Mouse (Mus musculus): ENCODE results near the gene 0610010K14Rik. TPM values are rescaled to one million over a fixed set of nuclear protein-coding genes. Genes with fewer than 3 reads are reported as not detected.

Gene 0610010K14Rik
- polyA plus RNA-seq, 1 experiment from 2014 or later: 175 TPM

DNA sequence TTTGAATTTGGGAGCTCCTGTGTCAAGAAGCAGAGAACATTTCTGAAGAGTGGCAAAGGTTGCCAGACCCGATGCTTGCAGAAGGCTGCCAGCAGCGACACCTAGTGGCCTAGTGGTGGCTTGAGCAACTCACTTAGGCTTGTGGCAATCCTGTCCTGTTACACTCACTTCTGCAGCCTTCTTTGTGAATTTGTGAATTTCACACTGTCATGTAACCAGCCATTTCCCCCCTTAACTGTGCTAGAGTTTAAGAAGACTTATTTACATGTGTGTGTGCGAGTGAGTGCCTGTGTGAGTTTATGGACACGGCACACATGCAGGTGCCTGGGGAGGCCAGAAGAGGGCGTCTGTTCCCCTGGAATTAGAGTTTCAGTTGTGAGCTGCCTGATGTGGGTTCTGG lies 36.0 kb downstream of the 0610010K14Rik start:
- ATAC-seq: 0 out of 2 replicates have a peak, but pooled peaks have one; percentile 52
- Histone ChIP-seq H3K36me3 (ENCODE audit: control insufficient read depth, insufficient read depth, low read length) (no peaks in the 10 kb centered on the region), H3K4me3 (ENCODE audit: low read length) (no peak overlapping the region), H3K9me3 (ENCODE audit: control insufficient read depth, low read length) (no peaks in the 10 kb centered on the region), H3K27me3 (replicated peaks; ENCODE audit: control insufficient read depth, insufficient read depth, low read length) (no peaks in the 10 kb centered on the region), H3K4me2 (ENCODE audit: low read length) (no peak overlapping the region), H3K9ac (ENCODE audit: low read depth, low read length) (no peak overlapping the region), H3K4me1 (ENCODE audit: control insufficient read depth, insufficient read depth, low read depth, low read length) (no peaks in the 10 kb centered on the region), H3K27ac (ENCODE audit: low read depth, low read length) (no peak overlapping the region)
- WGBS: 40% methylated on average over 5 of the region's 5 CpGs

DNA sequence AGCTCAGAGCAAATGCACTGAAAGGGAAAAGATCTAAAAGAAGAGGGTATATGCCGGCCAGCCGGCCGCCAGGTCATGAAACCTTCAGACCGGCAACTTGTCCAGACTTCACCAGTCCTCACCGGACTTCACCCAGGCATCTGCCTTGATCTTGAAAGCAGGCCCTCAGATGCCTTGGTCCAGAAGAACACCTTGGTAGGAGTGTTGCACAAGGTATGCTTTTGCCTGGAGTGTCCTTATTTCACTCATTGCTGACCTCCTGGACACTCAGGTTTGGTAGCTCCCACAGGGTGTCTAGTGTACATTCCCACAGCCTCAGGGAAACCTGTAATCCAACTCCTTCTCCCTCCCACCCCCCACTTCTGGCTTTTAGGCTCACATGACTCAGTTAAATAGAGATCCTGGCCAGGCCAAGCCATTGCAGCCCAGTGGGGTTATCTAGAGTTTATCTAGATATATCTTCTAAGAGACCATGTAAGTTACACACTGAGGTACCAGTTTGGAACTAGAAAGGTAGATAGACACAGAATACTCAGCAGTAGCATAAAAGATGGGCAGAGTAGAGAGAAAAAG lies 37.6 kb downstream of the 0610010K14Rik start:
- no peak overlapping the region for H3K27ac ChIP-seq (ENCODE audit: low read depth, low read length)
- no peaks in the 10 kb centered on the region for H3K27me3 ChIP-seq (replicated peaks; ENCODE audit: control insufficient read depth, insufficient read depth, low read length)
- no peaks in the 10 kb centered on the region for H3K36me3 ChIP-seq (ENCODE audit: control insufficient read depth, insufficient read depth, low read length)
- H3K4me2 ChIP-seq (ENCODE audit: low read length): no peak overlapping the region
- H3K4me3 ChIP-seq (ENCODE audit: low read length): no peak overlapping the region
- ATAC-seq: no peak
- H3K4me1 ChIP-seq (ENCODE audit: control insufficient read depth, insufficient read depth, low read depth, low read length): no peaks in the 10 kb centered on the region
- no peak overlapping the region for H3K9ac ChIP-seq (ENCODE audit: low read depth, low read length)
- 89% methylated on average over 5 of the region's 5 CpGs for WGBS
- H3K9me3 ChIP-seq (ENCODE audit: control insufficient read depth, low read length): no peaks in the 10 kb centered on the region

DNA sequence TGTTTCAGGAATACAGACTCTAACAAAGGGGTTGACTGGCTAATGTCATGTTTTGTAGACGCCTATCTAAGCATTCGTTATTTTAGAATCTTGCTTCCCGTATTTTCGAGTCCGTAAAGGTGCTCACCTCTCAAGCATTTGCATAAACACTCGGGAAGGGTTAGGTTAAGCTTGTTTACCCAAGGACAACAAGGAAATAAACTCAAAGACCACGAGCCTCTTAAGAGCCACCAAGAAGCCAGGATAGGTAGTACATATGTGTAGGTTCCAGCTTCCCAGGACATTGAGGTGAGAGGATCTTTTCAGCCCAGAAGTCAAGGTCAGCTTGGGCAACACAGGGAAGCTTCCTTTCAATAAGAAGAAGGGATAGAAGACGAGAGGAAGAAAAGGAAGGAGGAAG lies 38.6 kb downstream of the 0610010K14Rik start:
- H3K9me3 ChIP-seq (ENCODE audit: control insufficient read depth, low read length): no peaks in the 10 kb centered on the region
- no peaks in the 10 kb centered on the region for H3K27me3 ChIP-seq (replicated peaks; ENCODE audit: control insufficient read depth, insufficient read depth, low read length)
- H3K4me1 ChIP-seq (ENCODE audit: control insufficient read depth, insufficient read depth, low read depth, low read length): no peaks in the 10 kb centered on the region
- H3K36me3 ChIP-seq (ENCODE audit: control insufficient read depth, insufficient read depth, low read length): no peaks in the 10 kb centered on the region
- H3K9ac ChIP-seq (ENCODE audit: low read depth, low read length): no peak overlapping the region
- H3K4me3 ChIP-seq (ENCODE audit: low read length): no peak overlapping the region
- no peak overlapping the region for H3K27ac ChIP-seq (ENCODE audit: low read depth, low read length)
- H3K4me2 ChIP-seq (ENCODE audit: low read length): no peak overlapping the region
- no peak for ATAC-seq
- 86% methylated on average over 8 of the region's 8 CpGs for WGBS

DNA sequence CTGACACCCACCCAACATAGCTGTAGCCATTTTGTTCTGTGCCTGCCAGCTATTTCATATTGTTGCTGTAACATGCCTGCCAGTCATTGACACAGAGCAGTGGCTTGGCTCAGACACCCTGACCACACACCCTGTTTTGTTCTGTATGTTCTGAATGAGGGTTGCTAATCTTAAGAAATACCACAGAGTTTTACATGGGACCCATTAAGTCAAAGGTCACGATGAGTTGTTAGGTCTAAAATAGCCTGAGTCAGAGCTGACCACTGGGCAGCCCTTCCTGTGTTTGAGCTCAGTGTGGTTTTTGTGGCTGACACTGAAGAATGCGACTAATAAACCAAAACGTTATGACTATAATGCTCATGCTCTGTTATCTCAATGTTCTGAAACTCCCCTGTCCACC lies 39.4 kb downstream of the 0610010K14Rik start:
- Histone ChIP-seq H3K36me3 (ENCODE audit: control insufficient read depth, insufficient read depth, low read length) (no peaks in the 10 kb centered on the region), H3K27ac (ENCODE audit: low read depth, low read length) (no peak overlapping the region), H3K4me1 (ENCODE audit: control insufficient read depth, insufficient read depth, low read depth, low read length) (no peaks in the 10 kb centered on the region), H3K27me3 (replicated peaks; ENCODE audit: control insufficient read depth, insufficient read depth, low read length) (no peaks in the 10 kb centered on the region), H3K4me2 (ENCODE audit: low read length) (no peak overlapping the region), H3K4me3 (ENCODE audit: low read length) (no peak overlapping the region), H3K9me3 (ENCODE audit: control insufficient read depth, low read length) (no peaks in the 10 kb centered on the region), H3K9ac (ENCODE audit: low read depth, low read length) (no peak overlapping the region)
- WGBS: 90% methylated on average over 3 of the region's 3 CpGs
- no peak for ATAC-seq

DNA sequence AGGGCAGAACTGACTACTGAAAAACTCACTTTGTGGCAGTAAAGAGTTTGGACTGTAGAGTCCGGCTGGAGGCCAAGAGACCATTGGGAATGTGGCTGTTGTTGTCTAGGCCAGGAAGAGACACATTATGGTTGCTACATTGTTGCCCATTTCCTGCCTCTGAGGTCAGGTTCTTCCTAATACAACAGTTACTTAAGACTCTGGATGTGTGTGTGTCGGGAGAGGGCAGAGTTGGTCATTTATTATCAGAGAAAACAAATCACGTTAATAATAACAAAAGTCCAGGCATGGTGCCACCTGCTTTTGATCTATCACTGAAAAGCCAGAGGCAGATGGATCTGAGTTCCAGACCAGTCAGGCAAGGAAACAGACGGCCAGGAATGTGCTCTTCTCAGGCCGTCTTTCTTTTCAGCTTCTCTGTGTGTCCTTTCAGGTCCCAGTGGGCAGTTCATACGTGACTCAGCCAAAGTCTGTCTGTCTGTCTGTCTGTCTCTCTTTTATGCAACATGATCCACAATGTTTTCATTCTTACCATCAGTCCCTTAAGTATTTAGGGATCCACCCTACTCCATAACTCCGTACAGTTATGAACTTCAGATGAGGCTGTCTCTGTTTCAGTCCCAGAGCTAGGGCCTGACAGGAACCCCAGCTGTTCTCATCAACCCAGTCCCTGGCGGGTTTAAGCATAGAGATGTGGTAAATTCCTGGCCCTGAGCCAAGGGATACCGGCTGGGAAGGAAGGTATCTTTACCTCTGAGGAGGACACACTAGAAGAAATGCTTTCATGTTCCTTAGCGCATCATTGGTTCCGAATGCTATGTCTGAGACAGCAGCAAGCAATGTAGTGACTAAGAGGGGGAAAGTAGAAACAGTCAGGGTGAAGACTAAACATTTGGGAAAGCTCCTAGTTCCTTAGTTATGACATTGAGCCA lies 44.1 kb downstream of the 0610010K14Rik start:
- H3K27ac ChIP-seq (ENCODE audit: low read depth, low read length): no peak overlapping the region
- no peaks in the 10 kb centered on the region for H3K9me3 ChIP-seq (ENCODE audit: control insufficient read depth, low read length)
- no peak overlapping the region for H3K4me3 ChIP-seq (ENCODE audit: low read length)
- no peaks in the 10 kb centered on the region for H3K27me3 ChIP-seq (replicated peaks; ENCODE audit: control insufficient read depth, insufficient read depth, low read length)
- WGBS: 56% methylated on average over 11 of the region's 11 CpGs
- H3K4me2 ChIP-seq (ENCODE audit: low read length): no peak overlapping the region
- H3K4me1 ChIP-seq (ENCODE audit: control insufficient read depth, insufficient read depth, low read depth, low read length): no peaks in the 10 kb centered on the region
- no peaks in the 10 kb centered on the region for H3K36me3 ChIP-seq (ENCODE audit: control insufficient read depth, insufficient read depth, low read length)
- no peak overlapping the region for H3K9ac ChIP-seq (ENCODE audit: low read depth, low read length)
- ATAC-seq: no peak

DNA sequence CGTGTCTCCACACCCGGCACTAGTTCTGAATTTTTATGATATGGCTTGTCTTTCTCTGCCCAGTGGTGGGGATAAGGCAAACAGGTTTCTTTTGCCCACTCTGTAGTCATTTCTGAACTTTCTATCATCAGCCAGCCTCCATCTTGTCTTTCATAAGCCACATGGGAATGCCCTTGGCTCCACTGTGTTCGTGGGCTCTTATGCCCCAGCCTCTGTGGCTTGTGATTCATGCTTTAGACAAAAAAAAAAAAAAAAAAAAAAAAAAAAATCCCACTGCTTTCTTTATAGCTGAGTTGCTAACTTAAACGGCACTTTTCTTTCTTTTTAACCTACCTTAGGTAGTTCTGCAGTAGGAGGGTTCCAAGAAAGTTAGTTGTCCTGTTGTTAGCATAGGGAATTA lies 45.6 kb downstream of the 0610010K14Rik start:
- no peak overlapping the region for H3K27ac ChIP-seq (ENCODE audit: low read depth, low read length)
- WGBS: 90% methylated on average over 4 of the region's 4 CpGs
- no peak overlapping the region for H3K4me2 ChIP-seq (ENCODE audit: low read length)
- H3K4me1 ChIP-seq (ENCODE audit: control insufficient read depth, insufficient read depth, low read depth, low read length): no peaks in the 10 kb centered on the region
- no peak overlapping the region for H3K9ac ChIP-seq (ENCODE audit: low read depth, low read length)
- no peaks in the 10 kb centered on the region for H3K36me3 ChIP-seq (ENCODE audit: control insufficient read depth, insufficient read depth, low read length)
- H3K4me3 ChIP-seq (ENCODE audit: low read length): no peak overlapping the region
- no peaks in the 10 kb centered on the region for H3K9me3 ChIP-seq (ENCODE audit: control insufficient read depth, low read length)
- H3K27me3 ChIP-seq (replicated peaks; ENCODE audit: control insufficient read depth, insufficient read depth, low read length): no peaks in the 10 kb centered on the region
- no peak for ATAC-seq

DNA sequence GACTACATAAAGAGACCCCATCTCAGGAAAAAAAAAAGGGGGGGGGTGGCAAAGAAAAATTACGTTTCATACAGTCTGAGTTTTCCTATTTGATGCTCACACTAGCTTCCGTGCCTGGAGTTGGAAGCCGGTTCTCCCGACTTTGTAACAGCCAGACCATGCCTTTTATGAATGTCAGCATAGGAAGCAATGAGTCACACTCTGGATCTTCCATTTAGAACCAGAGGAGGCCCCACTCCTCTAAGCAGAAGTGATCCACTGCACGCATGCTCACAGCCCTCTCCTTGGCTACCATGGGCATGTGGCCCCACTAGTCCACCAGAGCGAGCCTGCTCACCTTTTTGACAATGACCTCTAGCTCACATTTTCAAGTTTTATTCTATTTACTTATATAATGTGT lies 46.5 kb downstream of the 0610010K14Rik start:
- no peaks in the 10 kb centered on the region for H3K9me3 ChIP-seq (ENCODE audit: control insufficient read depth, low read length)

DNA sequence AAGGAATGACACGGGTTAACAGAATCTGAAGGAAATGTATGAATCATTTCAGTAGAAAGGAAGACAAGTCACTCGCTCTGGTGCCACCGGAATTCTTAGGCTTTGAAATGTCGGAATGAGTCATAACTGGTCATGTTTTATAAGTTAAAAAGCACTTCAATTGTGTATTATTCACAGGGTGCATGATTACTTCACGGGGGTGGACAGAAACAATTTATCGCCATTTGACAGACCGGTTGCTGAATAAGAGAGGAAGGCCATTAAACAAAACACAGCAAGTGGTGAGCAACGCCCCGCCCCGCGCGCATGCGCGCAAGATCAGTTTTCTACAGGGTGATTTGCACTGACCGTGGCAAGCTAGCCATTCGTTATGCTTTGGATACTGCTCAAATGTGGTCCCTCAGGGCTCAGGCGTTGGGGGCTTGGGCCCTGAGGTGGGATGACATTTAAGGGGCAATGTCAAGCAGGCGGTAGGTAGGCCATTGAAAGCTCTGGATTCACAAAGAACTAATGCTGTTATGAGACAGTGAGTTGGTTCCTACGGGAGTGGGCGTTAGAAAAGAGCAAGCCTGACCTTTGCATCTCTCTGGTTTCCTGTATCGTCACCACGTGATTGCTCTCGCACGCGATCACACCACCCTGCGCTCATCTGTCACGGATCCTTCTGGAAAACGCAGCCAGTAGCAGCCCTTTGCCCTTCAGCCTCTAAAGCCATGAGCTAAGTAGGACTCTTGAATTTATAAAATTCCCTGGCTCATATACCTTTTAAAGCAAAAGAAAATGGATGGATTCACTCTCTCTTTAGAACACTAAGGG lies 48.2 kb downstream of the 0610010K14Rik start:
- H3K27ac ChIP-seq (ENCODE audit: low read depth, low read length): no peak overlapping the region
- no peak for ATAC-seq
- H3K4me1 ChIP-seq (ENCODE audit: control insufficient read depth, insufficient read depth, low read depth, low read length): no peaks in the 10 kb centered on the region
- no peak overlapping the region for H3K4me3 ChIP-seq (ENCODE audit: low read length)
- no peaks in the 10 kb centered on the region for H3K27me3 ChIP-seq (replicated peaks; ENCODE audit: control insufficient read depth, insufficient read depth, low read length)
- 77% methylated on average over 28 of the region's 28 CpGs for WGBS
- H3K9ac ChIP-seq (ENCODE audit: low read depth, low read length): no peak overlapping the region
- no peaks in the 10 kb centered on the region for H3K9me3 ChIP-seq (ENCODE audit: control insufficient read depth, low read length)
- no peaks in the 10 kb centered on the region for H3K36me3 ChIP-seq (ENCODE audit: control insufficient read depth, insufficient read depth, low read length)
- H3K4me2 ChIP-seq (ENCODE audit: low read length): no peak overlapping the region

More for the DNA sequence above, 46.5 kb downstream of the 0610010K14Rik start:
- no peak overlapping the region for H3K4me2 ChIP-seq (ENCODE audit: low read length)
- H3K4me1 ChIP-seq (ENCODE audit: control insufficient read depth, insufficient read depth, low read depth, low read length): no peaks in the 10 kb centered on the region
- H3K4me3 ChIP-seq (ENCODE audit: low read length): no peak overlapping the region
- no peak overlapping the region for H3K9ac ChIP-seq (ENCODE audit: low read depth, low read length)
- H3K27ac ChIP-seq (ENCODE audit: low read depth, low read length): no peak overlapping the region
- H3K36me3 ChIP-seq (ENCODE audit: control insufficient read depth, insufficient read depth, low read length): no peaks in the 10 kb centered on the region
- WGBS: 87% methylated on average over 6 of the region's 6 CpGs
- no peak for ATAC-seq
- no peaks in the 10 kb centered on the region for H3K27me3 ChIP-seq (replicated peaks; ENCODE audit: control insufficient read depth, insufficient read depth, low read length)
